Mouse (Mus musculus) ES-Bruce4 (cell line): Measurements from ENCODE around the gene Man2a2. TPM values are rescaled to one million over a fixed set of nuclear protein-coding genes. Genes with fewer than 3 reads are reported as not detected.

Experiments
- H3K27ac ChIP-seq: 2 replicates; pipeline ENCODE4 v1.5.1; 2012; ENCODE audit warnings: low read length, inconsistent platforms; ENCODE audit not compliant: insufficient read depth
- H3K27me3 ChIP-seq: 2 replicates; pipeline ENCODE4 v1.6.1; 2012; ENCODE audit warnings: mild to moderate bottlenecking, low read length, inconsistent platforms; ENCODE audit not compliant: control insufficient read depth, poor library complexity, insufficient read depth, severe bottlenecking
- H3K36me3 ChIP-seq: 2 replicates; pipeline ENCODE4 v1.6.1; 2012; ENCODE audit warnings: inconsistent platforms, mild to moderate bottlenecking, low read length, moderate library complexity; ENCODE audit not compliant: control insufficient read depth, poor library complexity, insufficient read depth, severe bottlenecking
- H3K4me1 ChIP-seq: one replicate; pipeline ENCODE4 v1.8.1; 2011; ENCODE audit warnings: low read length; ENCODE audit not compliant: control insufficient read depth, insufficient read depth
- H3K4me3 ChIP-seq: 2 replicates; pipeline ENCODE4 v1.5.1; 2011; ENCODE audit warnings: low read depth, mild to moderate bottlenecking, low read length
- H3K9ac ChIP-seq: 2 replicates; pipeline ENCODE4 v1.6.1; 2012; ENCODE audit warnings: low read depth, mild to moderate bottlenecking, inconsistent platforms; ENCODE audit not compliant: poor library complexity, severe bottlenecking
- H3K9me3 ChIP-seq: replicated peaks from 2 replicates; pipeline ENCODE4 v1.6.1; 2012; ENCODE audit warnings: mild to moderate bottlenecking, low read length, inconsistent platforms; ENCODE audit not compliant: control insufficient read depth, poor library complexity, insufficient read depth, severe bottlenecking
- CTCF ChIP-seq: IDR thresholded peaks from one replicate; pipeline ENCODE4 v1.8.1; 2011; ENCODE audit warnings: low read depth, low read length
- EP300 ChIP-seq: IDR thresholded peaks from 2 replicates; pipeline ENCODE4 v1.6.1; 2011; ENCODE audit warnings: low read depth, low read length; ENCODE audit not compliant: insufficient read depth
- POLR2A ChIP-seq: IDR thresholded peaks from one replicate; pipeline ENCODE4 v1.8.1; 2011; ENCODE audit warnings: low read length; ENCODE audit not compliant: insufficient read depth
- polyA plus RNA-seq: library from polyadenylated mRNA; stranded (reverse); fragments of >200 nt; gene quantifications from 2 replicates; pipeline ENCODE4 v1.2.4, GENCODE M21; 2011; ENCODE audit warnings: low read depth; ENCODE audit not compliant: missing spikeins, insufficient read depth, insufficient read length

Gene Man2a2
- polyA plus RNA-seq, 1 experiment = 18.1 TPM

DNA sequence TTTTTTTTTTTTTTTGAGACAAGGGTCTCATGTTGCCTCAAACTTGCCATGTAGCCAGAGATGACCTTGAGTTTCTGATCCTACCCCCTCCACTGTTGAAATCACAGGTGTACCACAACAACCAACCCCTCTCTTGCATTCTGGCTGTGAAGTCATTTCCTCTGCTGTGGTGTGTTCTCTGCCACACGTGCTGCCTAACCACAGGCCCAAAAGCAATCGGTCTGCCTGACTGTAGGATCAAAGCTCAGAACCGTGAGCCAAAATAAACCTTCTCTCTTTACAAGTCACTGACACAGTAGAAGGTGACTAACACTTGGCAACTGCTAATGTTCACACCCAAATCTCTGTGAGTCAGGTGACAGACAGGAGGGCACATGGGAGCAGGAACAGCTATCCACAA, 10.7 kb downstream of the Man2a2 start:
- Histone ChIP-seq H3K27me3 (no peaks in the 10 kb centered on the region), H3K27ac (no peak overlapping the region), H3K4me3 (no peak overlapping the region), H3K9ac (no peak overlapping the region), H3K4me1 (no peaks in the 10 kb centered on the region), H3K36me3 (no peaks in the 10 kb centered on the region), H3K9me3 (no peaks in the 10 kb centered on the region)
- TF ChIP-seq POLR2A (no peak), EP300 (no peak), CTCF (no peak)

DNA sequence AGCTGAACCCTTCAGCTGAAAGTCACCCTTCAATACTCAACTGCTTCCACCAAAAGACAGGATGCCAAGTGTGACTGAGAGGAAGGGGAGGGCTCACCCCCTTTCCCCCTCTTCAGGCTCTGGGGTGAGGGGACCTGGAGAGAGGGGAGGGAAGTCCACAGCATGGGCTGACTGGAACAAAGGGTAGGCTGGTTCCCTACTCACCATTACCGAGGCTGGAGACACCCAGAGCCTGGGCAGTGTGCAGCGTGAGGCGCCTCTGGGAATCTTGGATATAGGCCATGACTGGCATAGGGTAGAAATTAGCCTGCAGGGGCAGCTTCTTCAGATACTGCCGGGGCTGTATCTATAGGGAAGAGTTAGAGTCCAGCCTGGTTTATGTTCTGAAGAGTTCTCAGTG, 13.1 kb downstream of the Man2a2 start:
- Histone ChIP-seq H3K27me3 (no peaks in the 10 kb centered on the region), H3K4me3 (no peak overlapping the region), H3K27ac (no peak overlapping the region), H3K36me3 (no peaks in the 10 kb centered on the region), H3K4me1 (no peaks in the 10 kb centered on the region), H3K9me3 (no peaks in the 10 kb centered on the region), H3K9ac (no peak overlapping the region)
- TF ChIP-seq EP300 = no peak
- no peak for TF ChIP-seq CTCF
- TF ChIP-seq POLR2A = no peak

DNA sequence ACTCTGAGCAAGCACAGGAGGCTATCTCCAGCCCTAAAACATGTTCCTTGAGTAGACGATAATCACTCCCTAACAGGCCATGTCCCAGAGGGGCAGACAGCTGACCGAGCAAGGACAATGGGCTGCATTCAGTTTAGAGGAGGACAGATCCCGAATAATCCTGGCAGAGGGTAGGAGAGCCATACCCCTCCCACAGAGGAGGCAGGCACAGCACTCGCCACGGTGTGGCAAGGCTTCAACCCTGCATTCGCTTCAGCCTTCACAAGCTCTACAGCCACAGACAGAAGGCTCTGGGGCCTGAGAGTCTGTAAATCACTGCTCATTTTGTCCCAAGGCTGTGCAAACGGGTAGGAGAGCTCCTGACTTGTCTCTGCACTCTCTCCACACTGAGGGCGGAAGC, 14.0 kb downstream of the Man2a2 start:
- TF ChIP-seq EP300 = no peak
- no peak for TF ChIP-seq CTCF
- TF ChIP-seq POLR2A = no peak
- Histone ChIP-seq H3K9ac (no peak overlapping the region), H3K27ac (no peak overlapping the region), H3K36me3 (no peaks in the 10 kb centered on the region), H3K27me3 (no peaks in the 10 kb centered on the region), H3K9me3 (no peaks in the 10 kb centered on the region), H3K4me1 (no peaks in the 10 kb centered on the region), H3K4me3 (no peak overlapping the region)

DNA sequence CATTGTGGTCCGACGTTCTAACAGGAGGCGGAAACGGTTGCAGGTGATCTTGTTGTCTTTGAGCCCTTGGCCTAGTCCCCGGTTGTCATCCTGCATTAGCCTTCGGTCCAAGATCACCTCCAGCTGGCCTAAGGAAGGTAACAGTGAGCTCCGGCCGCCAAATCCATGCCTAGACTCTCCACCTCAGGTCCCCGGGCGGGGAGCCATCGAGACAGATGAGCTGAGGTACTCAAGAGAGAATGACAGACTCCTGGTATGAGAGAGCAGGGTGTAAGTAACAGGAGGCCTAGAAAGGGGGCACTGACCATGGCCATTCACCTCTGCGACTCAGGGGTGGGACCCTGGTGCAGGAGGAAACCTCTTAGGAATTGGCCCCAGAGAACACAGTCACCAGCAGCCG, 14.8 kb downstream of the Man2a2 start:
- no peaks in the 10 kb centered on the region for H3K4me1 ChIP-seq
- H3K27ac ChIP-seq = no peak overlapping the region
- no peaks in the 10 kb centered on the region for H3K27me3 ChIP-seq
- no peak overlapping the region for H3K9ac ChIP-seq
- H3K36me3 ChIP-seq = no peaks in the 10 kb centered on the region
- TF ChIP-seq EP300 (no peak), POLR2A (no peak), CTCF (no peak)
- H3K9me3 ChIP-seq = no peaks in the 10 kb centered on the region
- H3K4me3 ChIP-seq = no peak overlapping the region

DNA sequence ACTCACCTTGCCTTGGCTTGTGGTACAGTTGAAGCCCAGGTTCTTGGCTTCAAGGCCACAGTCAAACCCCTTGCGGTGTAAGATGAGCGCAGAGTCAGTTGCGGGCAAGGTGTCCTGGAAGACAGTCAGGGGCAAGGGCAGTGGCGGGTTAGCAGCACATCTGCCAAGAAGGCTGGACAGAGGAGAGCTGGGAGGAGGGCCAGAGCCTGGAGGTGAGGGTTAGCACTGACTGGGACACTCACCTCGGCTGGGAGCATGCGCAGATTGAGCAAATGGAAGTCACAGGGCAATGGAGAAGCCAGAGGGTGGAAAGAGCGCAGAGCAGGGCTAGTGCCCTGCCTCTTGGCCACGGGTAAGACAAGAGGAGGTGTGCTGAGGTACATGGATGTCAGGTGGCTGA, 18.3 kb downstream of the Man2a2 start:
- peaks cover 2% of the 10 kb centered on the region for H3K4me1 ChIP-seq
- no peaks in the 10 kb centered on the region for H3K9me3 ChIP-seq
- no peaks in the 10 kb centered on the region for H3K27me3 ChIP-seq
- no peaks in the 10 kb centered on the region for H3K36me3 ChIP-seq
- no peak overlapping the region for H3K9ac ChIP-seq
- H3K4me3 ChIP-seq = no peak overlapping the region
- no peak for TF ChIP-seq POLR2A
- TF ChIP-seq CTCF = no peak
- no peak for TF ChIP-seq EP300
- no peak overlapping the region for H3K27ac ChIP-seq

DNA sequence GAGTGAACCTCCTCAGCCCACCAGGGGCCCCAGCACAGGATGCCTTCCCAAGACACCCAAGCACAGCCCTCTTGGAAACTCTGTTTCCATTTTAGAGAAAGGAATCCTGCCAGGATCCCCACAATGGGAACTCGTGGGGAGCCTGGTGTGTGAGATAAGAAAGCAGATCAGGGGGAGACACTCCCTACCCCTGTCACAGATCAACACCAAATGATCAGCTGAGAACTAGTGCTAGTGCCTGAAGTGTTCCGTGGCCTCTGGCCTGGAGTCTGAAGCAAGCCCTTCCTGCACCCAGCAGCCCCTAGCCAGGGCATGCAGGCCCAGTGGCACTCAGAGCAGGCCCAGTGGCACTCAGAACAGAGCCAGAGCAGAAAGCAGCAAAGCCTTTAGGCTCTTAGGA, 20.4 kb downstream of the Man2a2 start:
- no peak overlapping the region for H3K9ac ChIP-seq
- no peaks in the 10 kb centered on the region for H3K36me3 ChIP-seq
- no peak overlapping the region for H3K27ac ChIP-seq
- no peaks in the 10 kb centered on the region for H3K9me3 ChIP-seq
- peaks cover 4% of the 10 kb centered on the region for H3K4me1 ChIP-seq
- H3K4me3 ChIP-seq = no peak overlapping the region
- TF ChIP-seq EP300 = no peak
- TF ChIP-seq POLR2A = no peak
- TF ChIP-seq CTCF = no peak
- H3K27me3 ChIP-seq = no peaks in the 10 kb centered on the region
